Mouse (Mus musculus) C2C12 (cell line): ENCODE results near the gene Patj. TPM values are rescaled to one million over a fixed set of nuclear protein-coding genes. Genes with fewer than 3 reads are reported as not detected.
"Not testable (repeated sequence)": the region's sequence is repeated elsewhere in the genome, so short reads cannot be mapped to it uniquely, and the experiment has no call there.

ENCODE experiments used
- H3K27me3 ChIP-seq: one replicate; pipeline ENCODE4 v1.6.1; 2011; ENCODE audit not compliant: control insufficient read depth, insufficient read depth, insufficient read length
- H3K36me3 ChIP-seq: one replicate; pipeline ENCODE4 v1.6.1; 2011; ENCODE audit not compliant: control insufficient read depth, insufficient read depth
- H3K4me3 ChIP-seq: one replicate; pipeline ENCODE4 v1.5.1; 2011; ENCODE audit warnings: mild to moderate bottlenecking, control low read depth; ENCODE audit not compliant: poor library complexity, insufficient read depth, severe bottlenecking
- H3K79me2 ChIP-seq: one replicate; pipeline ENCODE4 v1.6.1; 2011; ENCODE audit not compliant: control insufficient read depth, insufficient read depth
- H3K79me3 ChIP-seq: one replicate; pipeline ENCODE4 v1.6.1; 2011; ENCODE audit warnings: low read depth, control low read depth
- H3ac ChIP-seq: one replicate; pipeline ENCODE3; 2011; ENCODE audit warnings: low read depth; ENCODE audit not compliant: control insufficient read depth, insufficient read length
- CEBPB ChIP-seq: IDR thresholded peaks from one replicate; pipeline ENCODE4 v1.6.1; 2011; ENCODE audit warnings: low read depth, mild to moderate bottlenecking, control low read depth, moderate library complexity
- CTCF ChIP-seq: IDR thresholded peaks from one replicate; pipeline ENCODE4 v1.5.1; 2011; ENCODE audit not compliant: control insufficient read depth, insufficient read depth, insufficient read length
- FOSL1 ChIP-seq: IDR thresholded peaks from one replicate; pipeline ENCODE4 v1.8.0; 2011; ENCODE audit warnings: mild to moderate bottlenecking, low read length; ENCODE audit not compliant: poor library complexity, insufficient read depth, severe bottlenecking
- MAX ChIP-seq: IDR thresholded peaks from one replicate; pipeline ENCODE4 v1.6.1; 2011; ENCODE audit warnings: mild to moderate bottlenecking, control low read depth
- MYOD1 ChIP-seq: IDR thresholded peaks from one replicate; pipeline ENCODE4 v1.6.1; 2011; ENCODE audit warnings: low read depth; ENCODE audit not compliant: control insufficient read depth, insufficient read length
- MYOG ChIP-seq: IDR thresholded peaks from one replicate; pipeline ENCODE4 v1.6.1; 2011; ENCODE audit not compliant: control insufficient read depth, insufficient read length; ENCODE audit errors: extremely low read depth
- USF1 ChIP-seq: IDR thresholded peaks from one replicate; pipeline ENCODE4 v1.6.1; 2011; ENCODE audit warnings: low read depth, mild to moderate bottlenecking, control low read depth, moderate library complexity
- polyA plus RNA-seq: library from polyadenylated mRNA; unstranded; fragments of >200 nt; fragmentation: generic; extraction: Trizol; gene quantifications from one replicate; pipeline ENCODE4 v1.2.1, GENCODE M21; 2012; ENCODE audit warnings: missing spikeins

The Patj gene
- polyA plus RNA-seq, 1 experiment: 3.3 TPM

DNA sequence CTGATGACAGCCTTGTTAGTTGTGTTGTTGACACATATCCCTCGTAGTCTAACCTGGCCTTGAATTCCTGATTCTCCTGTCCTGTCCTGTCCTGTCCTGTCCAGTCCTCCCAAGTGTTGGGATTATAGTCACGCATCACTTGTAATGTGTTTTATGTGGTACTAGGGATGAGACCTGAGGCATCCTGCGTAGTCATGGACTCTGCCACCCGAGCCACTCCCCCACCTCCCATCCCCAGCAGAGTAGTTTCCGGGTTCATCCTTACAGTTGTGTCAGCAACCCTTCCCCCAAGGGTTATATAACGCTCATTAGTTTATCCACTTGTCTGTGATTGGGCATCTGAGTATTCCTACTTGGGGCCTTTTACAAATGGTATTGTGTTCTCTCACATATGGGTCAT is 8.8 kb downstream of the Patj start:
- TF ChIP-seq MYOG (no peak), FOSL1 (no peak), CEBPB (no peak), MYOD1 (no peak), CTCF (no peak), USF1 (no peak), MAX (no peak)
- Histone ChIP-seq H3K79me2 (no peaks in the 10 kb centered on the region), H3K27me3 (no peaks in the 10 kb centered on the region), H3K79me3 (no peaks in the 10 kb centered on the region), H3ac (no peak overlapping the region), H3K36me3 (no peaks in the 10 kb centered on the region), H3K4me3 (no peak overlapping the region)

DNA sequence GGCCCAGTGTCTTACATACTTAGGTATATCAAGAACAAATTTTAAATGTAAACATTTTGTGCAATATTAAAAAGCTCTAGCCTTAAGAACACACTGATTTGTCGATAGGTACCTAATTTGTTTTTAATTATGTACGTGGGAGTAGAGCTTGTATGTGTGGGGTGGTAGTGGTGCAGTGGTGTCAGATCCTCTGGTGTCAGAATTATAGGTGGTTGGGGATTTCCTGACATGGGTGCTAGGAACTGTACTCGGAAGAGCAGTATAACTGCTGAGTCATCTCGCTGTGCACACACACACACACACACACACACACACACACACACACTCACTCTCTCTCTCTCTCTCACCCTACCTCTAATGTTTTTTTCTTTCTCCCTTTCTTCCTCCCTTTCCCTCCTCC is 12.9 kb downstream of the Patj start:
- no peaks in the 10 kb centered on the region for H3K79me3 ChIP-seq
- no peak overlapping the region for H3ac ChIP-seq
- H3K4me3 ChIP-seq: no peak overlapping the region
- TF ChIP-seq MYOG (no peak), MAX (no peak), CEBPB (no peak), CTCF (no peak), MYOD1 (no peak), FOSL1 (no peak), USF1 (no peak)
- no peaks in the 10 kb centered on the region for H3K27me3 ChIP-seq
- H3K79me2 ChIP-seq: no peaks in the 10 kb centered on the region
- H3K36me3 ChIP-seq: no peaks in the 10 kb centered on the region

DNA sequence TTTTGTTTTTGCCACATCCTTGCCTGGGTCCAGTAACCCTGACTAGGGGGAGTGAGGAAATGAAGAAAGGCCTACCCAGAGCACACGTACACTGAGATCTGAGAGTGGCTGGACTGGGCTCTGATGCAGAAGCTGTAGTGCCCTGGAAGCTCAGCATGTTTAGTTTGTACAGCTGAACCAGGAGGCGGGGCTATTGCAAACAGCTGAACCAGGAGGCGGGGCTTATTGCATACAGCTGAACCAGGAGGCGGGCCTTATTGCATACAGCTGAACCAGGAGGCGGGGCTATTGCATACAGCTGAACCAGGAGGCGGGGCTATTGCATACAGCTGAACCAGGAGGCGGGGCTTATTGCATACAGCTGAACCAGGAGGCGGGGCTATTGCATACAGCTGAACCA is 19.6 kb downstream of the Patj start:
- H3K36me3 ChIP-seq, H3K27me3 ChIP-seq, H3K79me3 ChIP-seq, H3ac ChIP-seq, H3K79me2 ChIP-seq, H3K4me3 ChIP-seq: not testable (repeated sequence)

DNA sequence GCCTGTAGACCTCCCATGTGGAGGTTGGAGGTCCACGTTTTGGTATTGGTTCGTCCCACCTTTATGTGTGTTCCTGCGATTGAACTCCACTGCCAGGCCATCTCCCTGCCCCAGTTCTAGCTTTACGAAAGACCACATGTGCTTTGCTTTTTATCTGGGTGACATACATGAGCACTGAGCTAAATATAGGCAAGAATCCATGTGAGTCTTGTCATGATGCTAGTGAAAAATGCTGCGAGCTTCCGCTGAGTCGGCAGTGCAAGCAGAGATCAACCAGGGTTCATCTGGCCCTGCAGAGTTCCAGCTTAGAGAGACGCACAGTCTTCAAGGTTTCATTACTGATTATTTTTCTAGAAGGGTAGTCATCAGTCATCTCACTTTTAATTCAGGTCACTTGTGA is 32.8 kb downstream of the Patj start:
- Histone ChIP-seq H3K4me3 (no peak overlapping the region), H3K36me3 (no peaks in the 10 kb centered on the region), H3ac (no peak overlapping the region), H3K79me2 (no peaks in the 10 kb centered on the region), H3K27me3 (no peaks in the 10 kb centered on the region), H3K79me3 (no peaks in the 10 kb centered on the region)
- no peak for TF ChIP-seq FOSL1
- no peak for TF ChIP-seq USF1
- no peak for TF ChIP-seq CEBPB
- TF ChIP-seq MYOD1: no peak
- TF ChIP-seq MYOG: no peak
- TF ChIP-seq CTCF: no peak
- TF ChIP-seq MAX: no peak

DNA sequence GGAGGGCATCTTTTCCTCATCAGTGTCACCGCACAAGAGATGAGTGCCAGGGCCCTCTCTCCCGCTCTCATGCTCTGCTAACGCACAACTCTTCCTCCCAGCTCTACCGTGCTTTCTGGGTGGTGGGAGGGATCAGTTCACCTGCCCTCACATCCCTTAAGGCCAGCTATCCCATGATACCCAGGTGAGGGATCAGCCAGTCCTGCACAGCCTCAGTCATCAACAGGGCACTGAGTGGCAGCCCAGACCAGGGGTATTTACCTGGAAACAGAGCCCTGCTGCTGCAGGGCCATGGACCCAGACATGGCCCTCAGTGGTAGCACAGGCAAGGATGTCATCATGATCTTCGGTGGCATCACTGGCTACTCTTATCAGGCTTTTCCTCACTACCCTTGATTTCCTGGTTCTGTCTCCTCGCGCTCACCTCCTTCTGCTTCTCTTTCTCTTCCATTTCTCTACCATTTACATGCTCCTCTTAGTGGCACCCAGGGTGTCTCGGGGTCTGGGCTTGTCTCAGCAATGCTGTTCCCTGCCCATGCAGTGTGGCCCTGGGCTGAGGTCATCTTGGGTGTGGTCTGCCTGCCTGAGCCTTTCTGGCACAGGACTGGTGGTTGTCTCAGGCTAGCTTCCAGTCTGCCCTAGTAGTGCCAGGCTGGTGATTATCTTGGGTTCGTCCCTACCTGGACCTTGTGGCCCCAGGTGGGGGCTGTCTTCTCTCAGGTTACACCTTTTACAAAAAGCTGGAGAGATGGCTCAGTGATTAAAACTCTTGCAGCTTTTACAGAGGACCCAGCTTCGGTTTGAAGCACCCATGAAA is 40.3 kb downstream of the Patj start:
- H3K36me3 ChIP-seq: no peaks in the 10 kb centered on the region
- TF ChIP-seq MYOD1: no peak
- TF ChIP-seq MAX: no peak
- TF ChIP-seq MYOG: no peak
- TF ChIP-seq USF1: no peak
- TF ChIP-seq CEBPB: no peak
- TF ChIP-seq CTCF: no peak
- H3K79me2 ChIP-seq: no peaks in the 10 kb centered on the region
- no peak overlapping the region for H3K4me3 ChIP-seq
- H3K27me3 ChIP-seq: no peaks in the 10 kb centered on the region
- no peaks in the 10 kb centered on the region for H3K79me3 ChIP-seq
- no peak overlapping the region for H3ac ChIP-seq

DNA sequence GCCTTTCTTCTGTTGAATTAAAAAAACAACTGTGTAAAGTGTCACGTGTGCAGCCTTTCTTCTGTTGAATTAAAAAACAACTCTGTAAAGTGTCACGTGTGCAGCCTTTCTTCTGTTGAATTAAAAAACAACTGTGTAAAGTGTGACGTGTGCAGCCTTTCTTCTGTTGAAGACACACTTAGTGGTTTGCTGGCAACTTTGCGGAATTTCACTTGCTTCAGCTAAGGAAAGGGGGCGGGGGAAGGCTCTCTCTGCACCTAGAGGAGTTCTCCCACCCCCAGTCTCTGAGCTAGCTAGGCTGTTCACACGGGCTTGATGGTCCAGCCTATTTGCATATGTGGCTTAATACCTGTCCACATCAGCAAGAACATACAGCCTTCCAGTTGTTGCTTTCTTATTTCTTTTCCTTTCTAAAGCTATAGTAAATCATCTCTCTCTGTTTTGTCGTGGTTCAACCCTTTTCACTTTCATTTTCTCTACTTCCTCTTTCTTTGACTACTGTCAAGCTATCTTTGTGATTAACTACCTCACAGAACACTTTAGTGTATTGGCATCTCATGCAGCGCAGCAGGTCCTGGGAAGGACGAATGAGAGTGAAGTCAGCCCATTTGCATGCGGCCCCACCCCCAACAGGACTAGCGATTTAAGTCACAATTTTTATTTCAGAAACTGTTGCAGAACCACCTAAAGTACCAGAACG is 41.2 kb downstream of the Patj start:
- TF ChIP-seq USF1 (peak; percentile 36), MAX (no peak), FOSL1 (no peak)
- Histone ChIP-seq H3K27me3 (no peaks in the 10 kb centered on the region), H3K79me2 (no peaks in the 10 kb centered on the region), H3K36me3 (no peaks in the 10 kb centered on the region), H3K4me3 (no peak overlapping the region), H3ac (no peak overlapping the region), H3K79me3 (no peaks in the 10 kb centered on the region)
